Mouse (Mus musculus): Measurements from ENCODE around the gene Tmie. TPM values are rescaled to one million over a fixed set of nuclear protein-coding genes. Genes with fewer than 3 reads are reported as not detected.

Gene Tmie
- polyA plus RNA-seq, 1 experiment: not detected

GRCm38 (mm10) chr9:110902271-110902670 is 22.4 kb upstream of the Tmie start:
- H3K79me2 ChIP-seq (ENCODE audit: control insufficient read depth, insufficient read depth): no peaks in the 10 kb centered on the region
- H3K79me3 ChIP-seq (ENCODE audit: low read depth): no peaks in the 10 kb centered on the region
- H3K36me3 ChIP-seq (ENCODE audit: control insufficient read depth, insufficient read depth): no peaks in the 10 kb centered on the region
- no peaks in the 10 kb centered on the region for H3K27me3 ChIP-seq (ENCODE audit: control insufficient read depth, insufficient read depth, insufficient read length)
- no peak overlapping the region for H3ac ChIP-seq (ENCODE audit: control insufficient read depth, insufficient read length, low read depth)
- TF ChIP-seq MYOG (IDR thresholded peaks at IDR 0.05; ENCODE audit: control insufficient read depth, extremely low read depth, insufficient read length) (no peak), MAX (IDR thresholded peaks at IDR 0.05) (no peak), FOSL1 (IDR thresholded peaks at IDR 0.05; ENCODE audit: insufficient read depth, low read length, poor library complexity, severe bottlenecking) (no peak), CEBPB (IDR thresholded peaks at IDR 0.05; ENCODE audit: low read depth) (no peak), MYOD1 (IDR thresholded peaks at IDR 0.05; ENCODE audit: control insufficient read depth, insufficient read length, low read depth) (no peak), CTCF (IDR thresholded peaks at IDR 0.05; ENCODE audit: control insufficient read depth, insufficient read depth, insufficient read length) (no peak), USF1 (IDR thresholded peaks at IDR 0.05; ENCODE audit: low read depth) (no peak)
- no peak overlapping the region for H3K4me3 ChIP-seq (ENCODE audit: insufficient read depth, poor library complexity, severe bottlenecking)

- H3K79me3 ChIP-seq (ENCODE audit: low read depth): no peaks in the 10 kb centered on the region
- no peak overlapping the region for H3K4me3 ChIP-seq (ENCODE audit: insufficient read depth, poor library complexity, severe bottlenecking)
- no peaks in the 10 kb centered on the region for H3K36me3 ChIP-seq (ENCODE audit: control insufficient read depth, insufficient read depth)
- H3K27me3 ChIP-seq (ENCODE audit: control insufficient read depth, insufficient read depth, insufficient read length): no peaks in the 10 kb centered on the region
- H3ac ChIP-seq (ENCODE audit: control insufficient read depth, insufficient read length, low read depth): no peak overlapping the region
- no peaks in the 10 kb centered on the region for H3K79me2 ChIP-seq (ENCODE audit: control insufficient read depth, insufficient read depth)
- TF ChIP-seq MYOD1 (IDR thresholded peaks at IDR 0.05; ENCODE audit: control insufficient read depth, insufficient read length, low read depth): no peak
- no peak for TF ChIP-seq FOSL1 (IDR thresholded peaks at IDR 0.05; ENCODE audit: insufficient read depth, low read length, poor library complexity, severe bottlenecking)
- no peak for TF ChIP-seq USF1 (IDR thresholded peaks at IDR 0.05; ENCODE audit: low read depth)
- TF ChIP-seq MAX (IDR thresholded peaks at IDR 0.05): no peak
- no peak for TF ChIP-seq CEBPB (IDR thresholded peaks at IDR 0.05; ENCODE audit: low read depth)
- no peak for TF ChIP-seq CTCF (IDR thresholded peaks at IDR 0.05; ENCODE audit: control insufficient read depth, insufficient read depth, insufficient read length)
- TF ChIP-seq MYOG (IDR thresholded peaks at IDR 0.05; ENCODE audit: control insufficient read depth, extremely low read depth, insufficient read length): no peak
Observed at GRCm38 (mm10) chr9:110901204-110901603, 21.3 kb upstream of the Tmie start.

- TF ChIP-seq FOSL1 (IDR thresholded peaks at IDR 0.05; ENCODE audit: insufficient read depth, low read length, poor library complexity, severe bottlenecking) (no peak), MAX (IDR thresholded peaks at IDR 0.05) (no peak), CTCF (IDR thresholded peaks at IDR 0.05; ENCODE audit: control insufficient read depth, insufficient read depth, insufficient read length) (no peak), USF1 (IDR thresholded peaks at IDR 0.05; ENCODE audit: low read depth) (no peak), MYOD1 (IDR thresholded peaks at IDR 0.05; ENCODE audit: control insufficient read depth, insufficient read length, low read depth) (no peak), MYOG (IDR thresholded peaks at IDR 0.05; ENCODE audit: control insufficient read depth, extremely low read depth, insufficient read length) (no peak), CEBPB (IDR thresholded peaks at IDR 0.05; ENCODE audit: low read depth) (no peak)
- no peaks in the 10 kb centered on the region for H3K79me2 ChIP-seq (ENCODE audit: control insufficient read depth, insufficient read depth)
- no peaks in the 10 kb centered on the region for H3K79me3 ChIP-seq (ENCODE audit: low read depth)
- no peak overlapping the region for H3ac ChIP-seq (ENCODE audit: control insufficient read depth, insufficient read length, low read depth)
- H3K27me3 ChIP-seq (ENCODE audit: control insufficient read depth, insufficient read depth, insufficient read length): no peaks in the 10 kb centered on the region
- H3K4me3 ChIP-seq (ENCODE audit: insufficient read depth, poor library complexity, severe bottlenecking): no peak overlapping the region
- H3K36me3 ChIP-seq (ENCODE audit: control insufficient read depth, insufficient read depth): no peaks in the 10 kb centered on the region
Observed at GRCm38 (mm10) chr9:110899451-110900008, 19.6 kb upstream of the Tmie start.

GRCm38 (mm10) chr9:110896595-110896994 is 16.7 kb upstream of the Tmie start:
- H3ac ChIP-seq (ENCODE audit: control insufficient read depth, insufficient read length, low read depth): no peak overlapping the region
- no peaks in the 10 kb centered on the region for H3K79me2 ChIP-seq (ENCODE audit: control insufficient read depth, insufficient read depth)
- TF ChIP-seq CEBPB (IDR thresholded peaks at IDR 0.05; ENCODE audit: low read depth) (no peak), MYOD1 (IDR thresholded peaks at IDR 0.05; ENCODE audit: control insufficient read depth, insufficient read length, low read depth) (no peak), MAX (IDR thresholded peaks at IDR 0.05) (no peak), MYOG (IDR thresholded peaks at IDR 0.05; ENCODE audit: control insufficient read depth, extremely low read depth, insufficient read length) (no peak), FOSL1 (IDR thresholded peaks at IDR 0.05; ENCODE audit: insufficient read depth, low read length, poor library complexity, severe bottlenecking) (no peak), CTCF (IDR thresholded peaks at IDR 0.05; ENCODE audit: control insufficient read depth, insufficient read depth, insufficient read length) (no peak), USF1 (IDR thresholded peaks at IDR 0.05; ENCODE audit: low read depth) (no peak)
- no peaks in the 10 kb centered on the region for H3K36me3 ChIP-seq (ENCODE audit: control insufficient read depth, insufficient read depth)
- no peaks in the 10 kb centered on the region for H3K79me3 ChIP-seq (ENCODE audit: low read depth)
- H3K4me3 ChIP-seq (ENCODE audit: insufficient read depth, poor library complexity, severe bottlenecking): no peak overlapping the region
- H3K27me3 ChIP-seq (ENCODE audit: control insufficient read depth, insufficient read depth, insufficient read length): no peaks in the 10 kb centered on the region

- Histone ChIP-seq H3K4me3 (ENCODE audit: insufficient read depth, poor library complexity, severe bottlenecking) (no peak overlapping the region), H3K36me3 (ENCODE audit: control insufficient read depth, insufficient read depth) (no peaks in the 10 kb centered on the region), H3ac (ENCODE audit: control insufficient read depth, insufficient read length, low read depth) (no peak overlapping the region), H3K79me3 (ENCODE audit: low read depth) (no peaks in the 10 kb centered on the region), H3K27me3 (ENCODE audit: control insufficient read depth, insufficient read depth, insufficient read length) (no peaks in the 10 kb centered on the region), H3K79me2 (ENCODE audit: control insufficient read depth, insufficient read depth) (no peaks in the 10 kb centered on the region)
- TF ChIP-seq CTCF (IDR thresholded peaks at IDR 0.05; ENCODE audit: control insufficient read depth, insufficient read depth, insufficient read length) (no peak), CEBPB (IDR thresholded peaks at IDR 0.05; ENCODE audit: low read depth) (no peak), MAX (IDR thresholded peaks at IDR 0.05) (no peak), MYOD1 (IDR thresholded peaks at IDR 0.05; ENCODE audit: control insufficient read depth, insufficient read length, low read depth) (no peak), FOSL1 (IDR thresholded peaks at IDR 0.05; ENCODE audit: insufficient read depth, low read length, poor library complexity, severe bottlenecking) (no peak), USF1 (IDR thresholded peaks at IDR 0.05; ENCODE audit: low read depth) (no peak), MYOG (IDR thresholded peaks at IDR 0.05; ENCODE audit: control insufficient read depth, extremely low read depth, insufficient read length) (no peak)
Observed at GRCm38 (mm10) chr9:110895994-110896393, 16.1 kb upstream of the Tmie start.
